Mouse (Mus musculus) layer of hippocampus, adult 9-11 months (tissue): ENCODE data around the gene Mpp3.
A peak's percentile ranks its signal among the peaks of the same experiment; 100 is the strongest.

ENCODE experiments used
- DNase-seq: peaks from one replicate; pipeline ENCODE4 v3.0.0; 2022

The Mpp3 gene

DNA sequence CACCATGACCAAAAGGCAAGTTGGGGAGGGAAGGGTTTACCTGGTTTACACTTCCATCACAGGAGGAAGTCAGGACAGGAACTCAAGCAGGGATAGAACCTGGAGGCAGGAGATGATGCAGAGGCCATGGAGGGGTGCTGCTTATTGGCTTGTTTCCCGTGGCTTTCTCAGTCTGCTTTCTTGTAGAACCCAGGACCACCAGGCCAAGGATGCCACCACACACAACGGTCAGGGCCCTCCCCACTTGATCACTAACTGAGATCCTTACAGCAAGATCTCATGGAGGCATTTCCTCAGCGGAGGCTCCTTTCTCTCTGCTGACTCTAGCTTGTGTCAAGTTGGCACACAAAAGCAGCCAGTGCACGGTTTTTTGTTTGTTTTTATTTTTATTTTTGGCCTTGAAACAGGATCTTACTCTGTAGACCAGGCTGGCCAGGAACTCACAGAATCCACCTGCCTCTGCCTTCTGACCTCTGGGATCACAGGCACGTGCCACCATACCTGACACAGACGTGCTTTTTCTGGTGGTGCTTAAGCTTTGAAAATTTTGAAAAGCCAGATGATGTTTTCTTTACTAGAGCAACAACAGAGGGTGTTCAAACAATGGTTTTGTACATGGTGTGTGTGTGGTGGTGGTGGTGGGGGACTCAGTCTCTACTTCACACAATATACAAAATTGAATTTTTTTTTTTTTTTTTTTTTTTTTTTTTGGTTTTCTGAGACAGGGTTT is at the start of gene Mpp3:
Gene Mpp3 (minus strand): TSS at position 375 of the 730 bp plus-strand sequence.
- no peak for DNase-seq

DNA sequence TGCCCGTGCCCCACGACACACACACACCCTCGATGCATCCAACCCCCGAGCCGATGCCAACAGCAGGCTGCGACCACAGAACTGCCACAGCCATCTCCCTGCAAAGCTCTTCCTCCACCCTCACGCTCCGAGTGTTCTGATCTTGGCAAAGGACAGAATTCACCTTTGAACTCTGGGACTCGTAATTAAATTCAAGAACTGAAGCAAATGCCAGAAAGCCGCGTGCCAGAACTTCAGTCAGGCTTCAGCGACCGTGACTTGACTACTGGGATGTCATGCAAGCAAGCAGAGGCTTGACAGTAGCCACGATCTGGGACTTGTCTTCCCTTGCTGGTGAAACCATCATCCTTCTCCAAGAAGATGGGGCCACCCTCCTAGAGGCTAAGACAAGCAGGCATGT is 45.5 kb upstream of the Mpp3 start:
- no peak for DNase-seq

DNA sequence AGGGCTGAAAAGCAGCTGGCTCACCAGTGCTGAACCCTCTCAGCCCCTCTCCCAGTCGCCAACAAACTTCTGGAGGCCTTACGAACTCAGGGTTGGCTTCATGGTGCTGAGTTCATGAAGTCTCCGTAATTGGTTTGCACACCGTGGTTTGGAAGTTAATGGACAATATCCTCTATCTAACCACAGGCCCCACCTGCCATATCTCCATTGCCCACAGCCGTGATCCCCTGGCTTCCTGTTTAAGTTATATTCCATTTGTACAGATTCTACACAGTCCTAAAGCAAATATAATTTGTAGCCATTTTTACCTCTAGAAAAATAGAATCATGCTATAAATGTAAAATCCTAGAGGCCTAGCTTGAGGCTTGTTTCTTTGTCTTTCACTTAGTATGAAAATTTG is 44.5 kb upstream of the Mpp3 start:
- DNase-seq, result no peak

DNA sequence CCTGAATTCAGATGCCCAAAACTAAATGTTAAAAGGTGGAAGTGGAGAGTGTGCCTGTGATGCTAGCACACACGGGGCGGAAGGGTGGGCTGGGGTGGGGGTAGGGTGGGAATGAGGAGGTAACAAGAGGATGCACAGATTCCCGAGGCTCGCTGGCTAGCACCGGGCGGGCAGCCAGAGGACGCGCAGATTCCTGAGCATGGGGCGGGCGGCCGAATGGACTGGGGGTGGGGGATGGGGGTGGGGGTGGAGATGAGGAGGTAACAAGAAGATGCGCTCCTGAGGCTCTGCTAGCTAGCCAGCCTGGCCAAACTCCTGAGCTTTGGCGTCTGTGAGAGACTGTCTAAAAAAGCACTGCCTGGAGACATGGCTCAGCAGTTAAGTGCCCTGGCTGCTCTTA is 42.2 kb upstream of the Mpp3 start:
- no peak for DNase-seq

DNA sequence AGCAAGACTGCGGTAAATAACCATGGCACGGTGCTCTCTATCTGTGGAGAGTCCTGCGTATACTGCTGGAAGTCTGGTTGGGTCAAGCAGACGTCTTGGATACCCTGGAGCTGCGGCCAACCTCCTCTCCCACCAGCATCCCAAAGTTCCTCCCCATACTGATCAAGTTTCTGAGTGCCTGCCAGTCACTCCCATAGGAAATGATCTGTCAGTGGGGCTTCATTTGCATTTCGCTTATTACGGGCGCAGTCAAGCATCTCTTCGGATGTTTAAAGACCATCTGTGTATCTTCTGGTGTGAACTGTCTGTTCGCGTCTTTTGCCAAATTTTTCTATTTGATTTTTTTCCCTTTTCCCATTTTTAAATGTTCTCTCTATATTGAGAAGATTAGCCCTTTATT is 41.4 kb upstream of the Mpp3 start:
- DNase-seq, result peak; percentile 67

DNA sequence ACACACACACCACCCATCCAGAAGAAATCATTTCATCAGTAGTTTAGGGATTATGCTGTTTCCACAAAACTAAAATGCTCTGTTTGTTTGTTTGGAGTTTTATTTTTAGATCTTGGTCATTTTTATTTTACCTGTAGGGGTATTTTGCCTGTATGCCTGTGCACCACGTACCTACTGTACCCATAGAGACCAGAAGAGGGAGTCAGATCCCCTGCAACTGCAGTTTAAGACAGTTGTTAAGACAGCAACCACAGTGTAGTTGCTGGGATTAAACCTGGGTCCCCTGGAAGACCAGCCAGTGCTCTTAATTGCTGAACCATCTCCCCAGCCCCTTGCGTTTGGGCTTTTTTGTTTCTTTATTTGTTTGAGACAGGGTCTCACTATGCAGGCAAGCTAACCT is 40.7 kb upstream of the Mpp3 start:
- DNase-seq, result no peak

DNA sequence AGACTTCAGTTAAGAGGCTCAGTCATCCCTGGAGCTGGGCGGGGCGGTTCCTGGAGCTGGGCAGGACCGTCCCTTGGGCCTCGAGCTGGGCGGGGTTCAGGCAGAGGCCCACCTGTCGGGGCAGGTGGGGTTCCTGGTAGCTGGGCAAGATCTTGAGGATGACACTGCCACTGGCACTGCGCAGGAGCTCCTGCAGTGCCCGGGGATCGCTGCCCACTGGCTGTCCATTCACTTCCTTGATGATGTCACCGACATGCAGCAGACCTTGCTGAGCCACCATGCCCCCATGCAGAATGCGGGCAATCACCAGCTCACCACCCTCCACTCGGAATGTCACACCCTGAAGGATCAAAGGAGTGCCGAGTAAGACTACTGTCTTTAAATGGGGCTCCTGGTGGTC is 34.8 kb upstream of the Mpp3 start:
- DNase-seq, result no peak

DNA sequence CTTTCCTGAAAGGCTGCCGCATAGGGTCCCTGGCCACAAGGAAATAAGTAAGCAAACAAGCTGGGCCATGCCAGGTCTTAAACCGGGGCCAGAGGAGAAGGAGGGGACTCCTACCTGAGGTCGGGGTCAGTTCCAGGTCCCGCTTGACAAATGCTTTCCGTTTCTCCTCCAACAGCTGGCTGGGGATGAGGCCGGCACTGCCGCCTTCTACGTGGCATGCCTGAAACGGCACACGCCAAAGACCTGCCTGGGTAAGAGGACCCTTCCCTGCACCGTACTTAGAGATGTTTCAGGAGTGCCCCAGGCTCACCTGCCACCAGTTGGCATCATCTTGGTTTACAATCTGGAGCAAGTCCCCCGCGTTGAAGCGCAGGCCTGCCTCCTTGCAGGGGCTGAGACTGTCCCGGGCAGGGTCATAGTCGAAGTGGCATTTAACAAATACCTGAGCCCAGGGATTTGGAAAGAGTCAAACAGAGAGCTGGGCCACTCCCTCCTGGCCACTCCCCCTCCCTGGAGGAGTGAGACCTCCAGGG is 33.7 kb upstream of the Mpp3 start:
- no peak for DNase-seq

DNA sequence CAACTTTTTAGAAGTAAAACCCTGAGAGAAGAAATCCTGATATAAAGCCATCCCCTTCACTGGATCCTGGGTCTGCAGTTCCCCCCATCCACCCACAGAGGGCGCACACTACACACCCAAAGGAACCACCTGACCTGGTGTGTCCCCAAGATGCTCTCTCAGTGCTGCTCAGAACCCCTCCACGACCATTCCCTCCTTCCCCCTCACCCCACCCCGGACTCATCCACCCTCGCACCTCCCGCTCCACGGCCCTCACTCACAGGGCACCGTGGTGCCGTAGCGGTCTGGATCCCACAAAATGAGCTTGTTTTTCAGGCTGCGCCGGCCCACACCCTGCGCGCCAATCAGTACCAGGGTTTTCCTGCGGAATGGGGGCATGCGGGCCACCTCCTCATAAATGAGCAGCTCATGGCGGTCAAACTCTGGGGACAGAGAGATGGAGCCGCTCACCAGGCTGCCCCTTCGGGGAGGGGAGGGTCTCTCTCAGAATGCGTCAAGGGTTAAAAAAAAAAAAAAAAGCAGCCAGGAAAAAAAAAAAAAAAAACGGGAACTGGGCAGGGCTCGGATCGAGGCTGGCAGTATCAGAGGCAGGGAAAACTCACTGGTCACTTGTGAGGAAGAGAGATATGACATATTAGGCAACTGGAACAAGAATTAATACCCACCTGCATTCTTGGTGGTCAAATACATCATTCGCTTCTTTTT is 33.1 kb upstream of the Mpp3 start:
- peak; percentile 77 for DNase-seq

DNA sequence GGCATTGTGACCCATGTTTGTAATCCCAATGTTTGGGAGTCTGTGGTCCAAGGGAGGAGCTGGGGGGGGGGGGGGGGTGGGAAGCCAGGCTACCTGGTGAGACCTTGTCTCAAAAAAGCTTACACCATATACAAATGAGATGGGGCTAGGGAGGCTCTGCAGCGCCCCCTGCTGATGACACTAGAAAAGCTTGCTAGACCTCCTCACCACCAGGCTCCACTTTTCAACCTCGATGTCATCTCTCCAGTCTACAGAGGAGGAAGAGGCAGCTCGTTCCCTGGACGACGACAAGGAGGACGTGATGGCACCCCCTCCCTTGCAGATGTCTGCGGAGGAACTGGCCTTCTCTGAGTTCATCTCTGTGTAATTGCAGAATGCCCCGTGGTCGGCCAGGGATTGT is 25.6 kb upstream of the Mpp3 start:
- DNase-seq, result peak; percentile 32

DNA sequence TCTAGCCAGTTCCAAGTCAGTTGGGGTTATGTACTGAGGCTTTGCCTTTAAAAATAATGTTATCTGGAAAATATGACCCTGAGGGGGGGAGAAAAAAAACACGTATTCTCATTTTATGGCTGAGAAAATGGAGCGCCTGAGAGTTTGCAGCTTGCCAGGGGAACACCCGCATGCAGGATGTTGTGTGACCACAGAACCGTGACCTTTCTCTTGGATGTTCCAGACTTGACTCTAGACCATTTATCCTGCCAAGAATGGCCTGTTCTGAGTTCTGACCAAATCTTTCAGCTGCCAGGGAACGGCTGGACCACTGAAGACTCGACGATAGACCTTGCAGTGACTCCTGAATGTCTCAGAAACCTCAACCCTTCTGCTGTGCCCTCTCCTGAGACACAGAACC is 24.9 kb upstream of the Mpp3 start:
- no peak for DNase-seq

DNA sequence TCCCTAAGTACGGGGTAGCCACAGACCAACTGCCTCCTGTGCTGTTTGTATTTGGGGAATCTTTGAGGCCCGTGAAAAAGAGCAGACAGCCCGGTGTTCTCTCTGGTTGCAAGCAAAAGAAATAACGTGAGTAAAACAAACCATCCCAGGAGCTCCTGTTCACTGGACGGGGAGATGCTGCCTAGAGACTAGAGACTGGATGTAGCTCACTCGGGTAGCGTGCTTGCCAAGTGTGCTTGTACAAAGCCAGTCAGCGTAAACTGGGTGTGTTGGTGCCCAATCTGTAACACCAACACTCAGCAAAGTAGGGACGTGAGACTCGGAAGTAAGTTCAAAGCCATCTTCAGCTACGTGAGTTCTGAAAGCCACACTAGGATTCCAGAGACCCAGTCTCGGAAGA is 24.4 kb upstream of the Mpp3 start:
- DNase-seq, result no peak

DNA sequence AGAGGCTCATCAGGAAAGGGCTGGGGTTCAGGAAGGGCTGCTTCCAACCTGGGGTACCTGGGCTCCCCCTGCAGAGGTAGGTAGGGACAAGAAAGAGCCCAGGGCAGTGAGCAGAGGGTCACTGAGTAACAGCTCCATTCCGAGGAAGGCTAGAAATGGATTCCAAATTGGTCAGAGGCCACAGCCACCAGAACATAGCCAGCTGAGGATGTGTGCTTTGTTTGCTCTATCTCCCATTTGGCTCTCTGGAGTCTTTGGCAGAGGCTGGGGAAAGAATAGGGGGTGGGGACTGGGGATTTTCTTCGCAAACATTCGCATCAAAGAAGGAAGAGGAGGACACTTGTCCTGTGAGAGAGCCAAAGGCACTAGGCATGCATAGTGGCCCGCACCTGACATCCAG is 23.7 kb upstream of the Mpp3 start:
- DNase-seq, result no peak

DNA sequence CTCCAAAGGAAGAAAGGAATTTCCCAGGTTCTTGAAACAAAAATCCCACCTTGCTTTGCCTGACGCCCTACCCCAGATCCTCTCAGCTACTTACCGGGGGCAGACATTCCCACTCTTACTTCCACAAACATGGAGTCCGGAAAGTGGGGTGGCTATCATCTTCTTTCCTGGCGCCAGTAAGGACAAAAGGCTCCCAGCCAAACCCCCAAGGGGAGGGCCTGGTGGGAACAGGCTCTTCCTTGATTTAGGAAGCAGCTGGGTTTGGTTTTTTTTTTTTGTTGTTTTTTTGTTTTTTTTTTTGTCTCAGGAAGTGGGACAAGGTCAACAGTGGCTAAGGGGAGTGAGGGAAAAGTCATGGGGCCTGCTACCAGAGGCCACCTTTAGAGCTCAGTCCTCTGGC is 23.3 kb upstream of the Mpp3 start:
- DNase-seq, result no peak

DNA sequence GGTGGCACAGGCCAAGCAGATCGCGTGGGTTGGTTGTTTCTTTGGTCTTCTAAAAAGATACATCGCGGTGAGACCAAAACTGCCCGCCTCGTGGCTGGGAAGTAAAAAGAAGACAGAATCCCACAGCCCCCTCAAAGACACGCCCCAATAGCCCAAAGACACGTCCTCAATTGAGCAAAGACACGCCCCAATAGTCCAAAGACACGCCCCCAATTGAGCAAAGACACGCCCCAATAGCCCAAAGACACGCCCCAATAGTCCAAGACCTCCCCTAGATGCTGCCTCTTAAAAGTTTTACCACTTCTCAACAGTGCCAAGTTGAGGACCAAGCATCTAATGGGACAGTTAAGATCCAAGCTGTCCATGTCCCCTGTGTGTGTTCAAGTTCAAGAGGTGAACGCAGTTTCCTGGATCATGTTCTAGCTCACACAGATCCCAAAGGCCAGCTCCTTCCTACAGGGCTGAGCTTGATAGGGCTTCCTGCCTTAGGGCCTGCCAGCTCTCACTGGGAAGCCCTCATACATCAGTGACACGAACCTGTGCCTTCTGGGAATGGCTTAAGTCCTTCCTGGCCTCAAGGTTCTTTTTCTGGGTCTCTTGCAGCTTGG is 21.7 kb upstream of the Mpp3 start:
- no peak for DNase-seq

DNA sequence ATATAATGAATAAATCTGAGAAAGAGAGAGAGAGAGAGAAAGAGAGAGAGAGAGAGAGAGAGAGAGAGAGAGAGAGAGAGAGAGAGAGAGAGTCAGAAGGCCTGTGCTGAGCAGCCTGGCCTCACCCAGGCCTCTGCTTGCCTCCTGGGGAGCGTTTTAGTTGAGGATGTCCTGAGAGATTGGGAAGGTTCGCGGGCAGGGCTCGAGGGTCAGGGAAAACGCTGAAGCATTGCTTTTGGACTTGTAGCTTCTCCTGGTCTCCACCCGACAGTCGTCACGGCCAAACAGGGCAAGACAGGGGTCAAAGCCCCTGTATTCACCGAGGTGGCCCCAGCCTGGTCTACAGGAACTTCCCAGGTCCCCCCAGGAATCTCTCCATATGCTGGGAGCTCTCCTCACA is 18.3 kb upstream of the Mpp3 start:
- DNase-seq, result no peak

DNA sequence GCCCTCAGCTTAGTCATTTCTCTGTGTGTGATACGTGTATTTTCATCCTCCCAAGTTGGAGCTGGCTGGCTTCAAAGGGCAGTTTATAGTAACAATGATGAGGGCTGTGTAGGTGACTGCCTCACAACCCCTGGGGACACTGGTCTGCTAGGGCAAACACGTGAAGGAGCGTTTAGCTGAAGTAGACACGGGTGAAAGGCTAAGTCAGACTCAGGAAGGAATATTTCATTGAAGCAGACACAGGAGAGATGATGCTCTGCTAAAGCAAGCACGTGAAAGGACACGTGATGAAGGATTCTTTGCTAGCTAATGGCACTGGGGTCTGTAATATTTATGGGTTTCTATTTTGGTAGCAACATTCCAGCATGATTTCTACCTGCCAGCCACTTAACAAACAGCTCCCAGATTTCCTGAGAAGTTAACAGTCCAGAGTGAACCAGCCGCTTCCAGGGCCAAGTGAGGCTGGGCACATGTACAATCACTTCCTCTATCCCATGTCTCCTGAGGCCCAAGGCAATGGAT is 16.5 kb upstream of the Mpp3 start:
- DNase-seq, result no peak

DNA sequence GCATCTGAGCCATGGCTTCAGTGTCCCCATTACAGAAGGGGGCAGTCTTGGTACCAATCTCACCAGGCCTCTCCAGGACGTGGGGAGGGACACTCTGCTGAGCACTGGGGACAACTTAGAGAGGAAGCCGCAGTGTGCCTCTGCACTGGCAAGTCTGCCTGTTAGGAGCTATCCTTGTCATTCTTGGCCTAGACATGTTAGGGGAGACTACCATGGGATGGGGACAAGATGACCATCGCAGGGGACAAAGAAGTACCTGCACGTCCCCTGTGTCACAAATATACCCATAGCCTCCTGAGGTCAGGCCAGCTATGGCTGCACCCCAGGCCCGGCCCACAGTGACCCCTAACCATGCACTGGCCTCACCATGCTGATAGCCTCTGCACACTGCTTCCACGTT is 15.1 kb upstream of the Mpp3 start:
- no peak for DNase-seq

DNA sequence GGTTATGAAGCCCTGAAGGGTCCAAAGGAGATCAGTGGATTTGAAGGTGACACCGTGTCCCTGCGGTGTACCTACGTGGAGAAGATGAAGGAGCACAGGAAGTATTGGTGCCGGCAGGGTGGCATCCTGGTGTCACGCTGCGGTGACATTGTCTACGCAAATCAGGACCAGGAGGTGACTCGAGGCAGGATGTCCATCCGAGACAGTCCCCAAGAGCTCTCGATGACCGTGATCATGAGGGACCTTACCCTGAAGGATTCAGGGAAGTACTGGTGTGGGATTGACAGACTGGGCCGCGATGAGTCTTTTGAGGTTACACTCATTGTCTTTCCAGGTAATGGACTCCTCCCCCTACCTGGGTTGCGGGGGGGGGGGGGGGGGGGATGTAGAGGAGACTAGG is 14.7 kb upstream of the Mpp3 start:
- DNase-seq, result no peak

DNA sequence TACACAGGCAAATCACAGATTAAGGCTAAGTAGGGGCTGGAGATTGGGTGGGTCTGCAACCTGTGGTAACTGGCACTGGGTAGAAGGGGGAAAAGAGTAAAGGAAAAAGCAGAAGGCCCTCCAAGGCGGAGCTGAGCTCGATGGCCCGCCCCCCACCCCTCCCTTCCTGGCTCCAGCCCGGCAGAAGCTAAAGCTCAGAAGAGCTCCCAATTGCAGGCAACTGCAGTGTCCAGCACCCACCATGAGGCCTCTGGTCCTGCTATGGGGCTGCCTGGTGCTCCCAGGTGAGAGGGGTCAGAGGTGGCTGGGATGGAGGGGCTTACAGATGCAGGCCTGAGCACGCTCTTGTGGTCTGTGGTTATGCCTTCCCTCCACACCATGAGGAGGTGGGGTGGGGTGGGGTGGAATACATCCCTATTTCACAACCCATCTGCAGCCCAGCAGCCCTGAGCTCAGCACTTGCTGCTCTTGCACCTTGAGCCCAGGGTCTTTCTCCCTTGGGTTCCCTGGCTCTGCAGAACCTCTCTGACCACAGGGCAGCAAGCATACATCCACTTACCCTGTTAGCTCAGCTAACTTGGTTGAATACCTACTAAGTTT is 13.2 kb upstream of the Mpp3 start, which contains the start of gene Cd300lg:
Gene Cd300lg (plus strand): TSS at position 160 of the 600 bp plus-strand sequence.
- no peak for DNase-seq

DNA sequence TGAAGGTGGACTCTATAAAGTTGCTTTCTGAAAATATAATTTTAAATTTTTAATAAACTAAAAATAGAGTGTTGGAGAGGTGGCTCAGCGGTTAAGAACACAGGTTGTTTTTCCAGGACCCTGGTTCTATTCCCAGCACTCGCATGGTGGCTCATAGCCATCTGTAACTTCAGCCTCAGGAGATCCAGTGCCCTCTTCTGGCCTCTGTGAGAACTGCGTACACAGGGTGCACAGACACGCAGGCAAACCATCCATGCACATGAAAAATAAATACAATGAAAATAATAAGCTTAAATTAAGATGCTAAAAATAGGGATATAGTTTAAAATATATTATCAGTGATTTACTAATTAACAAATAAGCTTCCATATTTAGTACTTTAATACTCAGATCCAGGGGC is 12.4 kb upstream of the Mpp3 start:
- DNase-seq, result no peak

DNA sequence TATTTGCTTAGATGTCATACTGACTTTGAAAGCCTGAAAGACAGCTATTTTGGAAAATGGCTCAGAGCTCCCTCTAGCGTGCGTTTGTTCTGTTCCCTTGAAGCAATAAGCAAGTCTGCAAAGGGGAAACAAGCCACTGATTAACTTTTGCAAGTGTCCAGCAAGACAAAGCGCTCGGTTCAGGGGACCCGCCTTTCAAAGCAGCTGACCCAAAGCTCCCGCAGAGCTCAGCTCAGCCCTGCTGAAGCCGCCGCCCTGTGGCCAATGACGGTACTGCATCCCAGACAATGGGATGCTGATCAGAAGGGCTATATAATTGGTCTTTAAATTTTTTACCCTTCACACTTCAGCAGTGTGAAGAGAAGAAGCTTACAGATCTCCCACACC is 11.9 kb upstream of the Mpp3 start:
- DNase-seq, result peak; percentile 78

DNA sequence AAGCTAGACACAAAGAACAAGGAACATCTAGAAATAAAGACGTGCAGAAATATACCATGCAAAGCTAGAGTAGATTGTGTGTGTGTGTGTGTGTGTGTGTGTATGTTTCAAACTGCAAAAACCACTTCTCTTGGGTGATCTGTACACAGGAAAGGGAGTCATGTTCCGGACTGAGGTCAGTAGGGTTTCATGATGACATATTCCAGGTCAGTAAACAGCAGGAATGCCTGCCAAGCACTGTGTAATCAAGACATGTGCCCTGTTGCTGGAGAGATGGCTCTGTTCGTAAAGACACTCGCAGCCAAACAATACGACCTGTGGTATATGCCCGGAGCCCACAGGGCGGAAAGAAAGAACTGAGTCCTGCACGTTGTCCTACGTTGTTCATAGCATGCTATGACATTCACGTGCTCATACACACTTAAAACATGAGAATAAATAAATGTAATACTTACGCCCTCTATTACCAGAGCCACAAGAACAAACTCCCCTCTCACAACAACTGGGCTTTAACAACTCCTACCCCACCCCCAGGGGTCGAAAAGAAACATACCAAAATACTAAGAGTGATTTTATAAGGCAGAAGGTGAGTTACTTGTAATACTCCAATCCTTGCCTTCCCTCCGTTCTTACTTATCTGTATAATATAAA is 11.4 kb upstream of the Mpp3 start:
- no peak for DNase-seq
